Mouse (Mus musculus): ENCODE results near the gene Accs. TPM values are rescaled to one million over a fixed set of nuclear protein-coding genes. Genes with fewer than 3 reads are reported as not detected.

The Accs gene
- 5.0 and 5.5 TPM in 2 replicates for total RNA-seq (2012; rRNA removed)

DNA sequence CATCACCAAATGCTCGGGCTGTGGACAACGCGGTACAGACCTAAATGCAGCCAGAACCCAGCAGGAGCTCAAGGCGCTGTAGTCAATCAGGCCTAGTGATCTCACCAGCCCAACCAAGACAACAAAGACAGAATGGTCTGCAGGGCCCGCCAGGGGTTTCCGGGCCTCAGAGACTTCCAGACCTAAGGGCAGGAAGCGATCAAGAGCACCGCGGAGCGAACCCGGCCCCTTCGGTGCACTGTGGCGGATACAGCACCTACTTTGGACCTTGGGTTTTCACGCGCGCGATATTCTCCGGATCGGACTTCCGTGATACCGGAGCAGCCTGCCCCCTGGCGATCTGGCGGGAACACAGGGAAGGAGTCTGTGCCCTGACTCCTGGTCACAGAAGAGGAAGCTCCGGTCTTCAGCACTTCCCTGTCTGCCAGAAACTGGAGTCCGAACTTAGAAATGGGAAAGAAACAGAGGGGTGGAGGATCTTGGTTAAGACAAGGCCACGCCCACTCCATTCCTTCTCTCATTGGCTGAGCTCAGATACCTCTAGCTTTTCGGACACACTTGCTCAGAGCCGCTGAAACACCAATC lies at the start of gene Accs:
TSS of gene Accs (minus strand) at position 439 of the 585 bp plus-strand sequence.
- in situ Hi-C loops (cut with MboI; ENCODE audit: low sequenced_read_pairs in 2 of 2, unreplicated experiment in 2 of 2) = no loop called here
- TF ChIP-seq CHD2 (IDR thresholded peaks at IDR 0.05; ENCODE audit: low read depth, low read length) = no peak
- TF ChIP-seq MAFK (IDR thresholded peaks at IDR 0.05; ENCODE audit: insufficient read depth, low read depth, low read length) = no peak
- TF ChIP-seq ZNF384 (IDR thresholded peaks at IDR 0.05; ENCODE audit: low read depth, low read length) = no peak
- TF ChIP-seq ZC3H11A (IDR thresholded peaks at IDR 0.05; ENCODE audit: borderline replicate concordance, low read depth, low read length) = no peak
- no peak for TF ChIP-seq HCFC1 (IDR thresholded peaks at IDR 0.05; ENCODE audit: borderline replicate concordance, insufficient read depth, low read length)
- Histone ChIP-seq H3K4me3 (ENCODE audit: insufficient read depth in 1 of 2, low read depth in 1 of 2, low read length in 2 of 2, poor library complexity in 1 of 2, severe bottlenecking in 1 of 2) (peak within 1 kb of the TSS; percentile 84 to 93), H3K4me1 (ENCODE audit: control insufficient read depth in 2 of 2, insufficient read depth in 2 of 2, low read length in 2 of 2, poor library complexity in 1 of 2) (peaks cover 5 to 6% of the 10 kb centered on the region in 2 experiments), H3K9ac (ENCODE audit: insufficient read depth, low read depth, low read length, poor library complexity, severe bottlenecking) (peak within 1 kb of the TSS; percentile 92), H3K9me3 (ENCODE audit: control insufficient read depth, insufficient read depth, low read depth, low read length) (no peaks in the 10 kb centered on the region), H3K36me3 (ENCODE audit: control insufficient read depth, insufficient read depth, low read length, poor library complexity, severe bottlenecking) (no peaks in the 10 kb centered on the region; the same call in 1 of the 2 replicates), H3K27ac (ENCODE audit: insufficient read depth, low read depth, low read length, poor library complexity, severe bottlenecking) (peak within 1 kb of the TSS; percentile 73)
- DNase-seq (ENCODE audit: low read depth, low spot score) = peak; percentile 85

DNA sequence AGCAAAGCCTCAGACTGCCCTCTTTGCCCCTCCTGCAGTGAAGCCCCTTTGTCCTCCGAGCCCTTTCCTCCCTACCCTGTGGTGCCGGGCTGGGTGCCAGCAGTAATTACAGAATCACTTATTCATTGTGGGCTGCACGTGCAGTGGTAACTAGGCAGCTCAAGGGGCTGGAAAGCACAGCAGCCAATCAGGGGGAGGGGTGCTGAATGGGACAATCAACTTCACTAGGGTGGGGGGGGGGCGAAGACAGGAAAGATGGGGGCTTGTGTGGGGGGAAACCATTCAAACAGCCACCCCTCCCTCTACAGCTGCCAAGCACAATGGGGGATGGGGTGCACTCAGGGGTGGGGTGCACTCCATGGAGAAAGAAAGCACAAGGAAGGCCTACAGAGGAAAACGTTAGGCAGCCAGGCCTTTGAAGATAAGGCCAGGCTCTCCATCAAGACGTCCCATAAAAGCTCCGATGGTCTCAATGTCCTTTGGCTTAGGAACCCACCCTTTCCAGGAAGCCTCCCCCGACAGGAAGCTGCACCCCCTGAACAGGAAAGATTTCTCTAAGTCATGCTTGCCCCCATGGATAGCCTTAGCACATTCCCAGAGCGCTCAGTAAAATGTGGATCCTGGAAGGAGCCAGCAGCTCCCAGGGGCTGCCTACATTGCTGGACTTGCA lies 42.0 kb upstream of the Accs start:
- Histone ChIP-seq H3K36me3 (ENCODE audit: control insufficient read depth, insufficient read depth, low read length, poor library complexity, severe bottlenecking) (no peaks in the 10 kb centered on the region), H3K27ac (ENCODE audit: insufficient read depth, low read depth, low read length, poor library complexity, severe bottlenecking) (no peak overlapping the region), H3K4me3 (ENCODE audit: insufficient read depth in 1 of 2, low read depth in 1 of 2, low read length in 2 of 2, poor library complexity in 1 of 2, severe bottlenecking in 1 of 2) (no peak overlapping the region), H3K4me1 (ENCODE audit: control insufficient read depth in 2 of 2, insufficient read depth in 2 of 2, low read length in 2 of 2, poor library complexity in 1 of 2) (peaks cover 0 to 6% of the 10 kb centered on the region in 2 experiments; a peak in 1 of 4 replicates), H3K9ac (ENCODE audit: insufficient read depth, low read depth, low read length, poor library complexity, severe bottlenecking) (no peak overlapping the region), H3K9me3 (ENCODE audit: control insufficient read depth, insufficient read depth, low read depth, low read length) (no peaks in the 10 kb centered on the region)
- DNase-seq (ENCODE audit: low read depth, low spot score) = no peak
- TF ChIP-seq ZC3H11A (IDR thresholded peaks at IDR 0.05; ENCODE audit: borderline replicate concordance, low read depth, low read length) (no peak), ZNF384 (IDR thresholded peaks at IDR 0.05; ENCODE audit: low read depth, low read length) (no peak), CHD2 (IDR thresholded peaks at IDR 0.05; ENCODE audit: low read depth, low read length) (no peak), HCFC1 (IDR thresholded peaks at IDR 0.05; ENCODE audit: borderline replicate concordance, insufficient read depth, low read length) (no peak), MAFK (IDR thresholded peaks at IDR 0.05; ENCODE audit: insufficient read depth, low read depth, low read length) (no peak)
- in situ Hi-C loops (cut with MboI; ENCODE audit: low sequenced_read_pairs in 2 of 2, unreplicated experiment in 2 of 2) = no loop called here

DNA sequence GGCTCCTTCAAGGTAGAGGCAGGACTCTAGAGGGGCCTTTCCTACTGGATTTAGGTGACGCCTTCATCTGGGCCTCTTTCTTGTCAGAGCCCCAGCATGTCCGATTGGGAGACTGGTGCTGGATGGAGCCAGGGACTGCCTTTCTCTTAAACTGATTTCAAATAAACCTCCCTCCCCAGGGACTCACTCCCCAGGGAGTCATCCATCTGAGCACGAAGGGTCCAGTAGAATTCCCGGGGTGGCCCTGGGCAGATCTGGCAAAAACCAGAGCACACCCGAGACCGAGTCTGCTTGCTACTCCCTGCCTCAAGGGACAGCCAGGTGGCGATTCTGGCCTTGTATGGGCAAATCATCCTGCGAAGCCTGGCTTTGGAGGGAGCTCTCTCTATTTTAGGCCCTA lies 40.4 kb upstream of the Accs start:
- in situ Hi-C loops (cut with MboI; ENCODE audit: low sequenced_read_pairs in 2 of 2, unreplicated experiment in 2 of 2) = no loop called here
- no peaks in the 10 kb centered on the region for H3K36me3 ChIP-seq (ENCODE audit: control insufficient read depth, insufficient read depth, low read length, poor library complexity, severe bottlenecking)
- H3K9me3 ChIP-seq (ENCODE audit: control insufficient read depth, insufficient read depth, low read depth, low read length) = no peaks in the 10 kb centered on the region
- peaks cover 0 to 6% of the 10 kb centered on the region in 2 experiments; a peak in 1 of 4 replicates for H3K4me1 ChIP-seq (ENCODE audit: control insufficient read depth in 2 of 2, insufficient read depth in 2 of 2, low read length in 2 of 2, poor library complexity in 1 of 2)
- no peak overlapping the region for H3K9ac ChIP-seq (ENCODE audit: insufficient read depth, low read depth, low read length, poor library complexity, severe bottlenecking)
- H3K4me3 ChIP-seq (ENCODE audit: insufficient read depth in 1 of 2, low read depth in 1 of 2, low read length in 2 of 2, poor library complexity in 1 of 2, severe bottlenecking in 1 of 2) = no peak overlapping the region
- no peak for DNase-seq (ENCODE audit: low read depth, low spot score)
- H3K27ac ChIP-seq (ENCODE audit: insufficient read depth, low read depth, low read length, poor library complexity, severe bottlenecking) = no peak overlapping the region
- TF ChIP-seq CHD2 (IDR thresholded peaks at IDR 0.05; ENCODE audit: low read depth, low read length) = no peak
- no peak for TF ChIP-seq MAFK (IDR thresholded peaks at IDR 0.05; ENCODE audit: insufficient read depth, low read depth, low read length)
- TF ChIP-seq ZNF384 (IDR thresholded peaks at IDR 0.05; ENCODE audit: low read depth, low read length) = no peak
- no peak for TF ChIP-seq HCFC1 (IDR thresholded peaks at IDR 0.05; ENCODE audit: borderline replicate concordance, insufficient read depth, low read length)

DNA sequence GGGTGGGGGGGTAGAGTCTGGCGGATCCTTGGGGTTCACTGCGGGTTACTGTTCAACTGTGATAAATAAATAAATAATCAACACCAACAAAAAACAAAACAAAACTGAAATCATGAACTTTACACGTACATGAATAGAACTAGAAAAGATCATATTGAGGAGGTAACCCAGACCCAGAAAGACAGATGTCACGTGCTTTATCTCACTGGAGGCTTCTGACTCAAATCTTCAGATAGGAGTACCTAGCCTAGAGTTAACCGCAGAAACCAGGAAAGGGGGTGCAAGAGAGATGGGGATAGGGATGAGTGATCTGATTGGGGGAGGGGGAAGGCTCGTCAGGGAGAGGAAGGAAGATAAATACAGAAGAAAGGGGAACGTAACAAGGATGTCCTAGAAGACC lies 39.3 kb upstream of the Accs start:
- Histone ChIP-seq H3K27ac (ENCODE audit: insufficient read depth, low read depth, low read length, poor library complexity, severe bottlenecking) (no peak overlapping the region), H3K4me3 (ENCODE audit: insufficient read depth in 1 of 2, low read depth in 1 of 2, low read length in 2 of 2, poor library complexity in 1 of 2, severe bottlenecking in 1 of 2) (no peak overlapping the region), H3K9ac (ENCODE audit: insufficient read depth, low read depth, low read length, poor library complexity, severe bottlenecking) (no peak overlapping the region), H3K36me3 (ENCODE audit: control insufficient read depth, insufficient read depth, low read length, poor library complexity, severe bottlenecking) (no peaks in the 10 kb centered on the region), H3K4me1 (ENCODE audit: control insufficient read depth in 2 of 2, insufficient read depth in 2 of 2, low read length in 2 of 2, poor library complexity in 1 of 2) (peaks cover 0 to 6% of the 10 kb centered on the region in 2 experiments; a peak in 1 of 4 replicates), H3K9me3 (ENCODE audit: control insufficient read depth, insufficient read depth, low read depth, low read length) (no peaks in the 10 kb centered on the region)
- in situ Hi-C loops (cut with MboI; ENCODE audit: low sequenced_read_pairs in 2 of 2, unreplicated experiment in 2 of 2) = no loop called here
- DNase-seq (ENCODE audit: low read depth, low spot score) = no peak
- TF ChIP-seq HCFC1 (IDR thresholded peaks at IDR 0.05; ENCODE audit: borderline replicate concordance, insufficient read depth, low read length) (no peak), ZNF384 (IDR thresholded peaks at IDR 0.05; ENCODE audit: low read depth, low read length) (no peak), MAFK (IDR thresholded peaks at IDR 0.05; ENCODE audit: insufficient read depth, low read depth, low read length) (no peak)
